Mouse (Mus musculus) C2C12 (cell line): ENCODE results near the gene Arhgef26. TPM values are rescaled to one million over a fixed set of nuclear protein-coding genes. Genes with fewer than 3 reads are reported as not detected.
A peak's percentile ranks its signal among the peaks of the same experiment; 100 is the strongest.

ENCODE experiments used
- H3K27me3 ChIP-seq: one replicate; pipeline ENCODE4 v1.6.1; 2011; ENCODE audit not compliant: control insufficient read depth, insufficient read depth, insufficient read length
- H3K36me3 ChIP-seq: one replicate; pipeline ENCODE4 v1.6.1; 2011; ENCODE audit not compliant: control insufficient read depth, insufficient read depth
- H3K4me3 ChIP-seq: one replicate; pipeline ENCODE4 v1.5.1; 2011; ENCODE audit warnings: mild to moderate bottlenecking, control low read depth; ENCODE audit not compliant: poor library complexity, insufficient read depth, severe bottlenecking
- H3K79me2 ChIP-seq: one replicate; pipeline ENCODE4 v1.6.1; 2011; ENCODE audit not compliant: control insufficient read depth, insufficient read depth
- H3K79me3 ChIP-seq: one replicate; pipeline ENCODE4 v1.6.1; 2011; ENCODE audit warnings: low read depth, control low read depth
- H3ac ChIP-seq: one replicate; pipeline ENCODE3; 2011; ENCODE audit warnings: low read depth; ENCODE audit not compliant: control insufficient read depth, insufficient read length
- CEBPB ChIP-seq: IDR thresholded peaks from one replicate; pipeline ENCODE4 v1.6.1; 2011; ENCODE audit warnings: low read depth, mild to moderate bottlenecking, control low read depth, moderate library complexity
- CTCF ChIP-seq: IDR thresholded peaks from one replicate; pipeline ENCODE4 v1.5.1; 2011; ENCODE audit not compliant: control insufficient read depth, insufficient read depth, insufficient read length
- FOSL1 ChIP-seq: IDR thresholded peaks from one replicate; pipeline ENCODE4 v1.8.0; 2011; ENCODE audit warnings: mild to moderate bottlenecking, low read length; ENCODE audit not compliant: poor library complexity, insufficient read depth, severe bottlenecking
- MAX ChIP-seq: IDR thresholded peaks from one replicate; pipeline ENCODE4 v1.6.1; 2011; ENCODE audit warnings: mild to moderate bottlenecking, control low read depth
- MYOD1 ChIP-seq: IDR thresholded peaks from one replicate; pipeline ENCODE4 v1.6.1; 2011; ENCODE audit warnings: low read depth; ENCODE audit not compliant: control insufficient read depth, insufficient read length
- MYOG ChIP-seq: IDR thresholded peaks from one replicate; pipeline ENCODE4 v1.6.1; 2011; ENCODE audit not compliant: control insufficient read depth, insufficient read length; ENCODE audit errors: extremely low read depth
- USF1 ChIP-seq: IDR thresholded peaks from one replicate; pipeline ENCODE4 v1.6.1; 2011; ENCODE audit warnings: low read depth, mild to moderate bottlenecking, control low read depth, moderate library complexity
- polyA plus RNA-seq: library from polyadenylated mRNA; unstranded; fragments of >200 nt; fragmentation: generic; extraction: Trizol; gene quantifications from one replicate; pipeline ENCODE4 v1.2.1, GENCODE M21; 2012; ENCODE audit warnings: missing spikeins

Gene Arhgef26
- polyA plus RNA-seq, 1 experiment, result 1.9 TPM

DNA sequence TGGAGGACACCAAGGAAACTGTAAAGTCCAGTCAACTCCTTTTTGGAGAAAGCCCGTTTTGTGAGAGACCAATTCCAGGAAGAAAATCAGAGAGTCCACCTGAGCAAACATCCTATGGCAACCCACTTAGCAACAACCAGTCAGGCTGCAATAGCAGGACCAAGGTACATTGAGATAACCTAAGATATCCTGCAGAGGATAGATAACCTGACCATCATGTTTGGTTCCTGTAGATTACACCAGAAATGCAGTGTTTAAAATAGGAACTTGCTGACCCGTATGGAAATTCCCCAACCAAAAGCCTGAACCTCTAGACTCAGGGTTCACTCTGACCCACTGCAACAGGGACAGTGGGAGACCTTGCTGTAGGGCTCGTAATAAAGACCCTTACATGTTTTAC, 126.1 kb downstream of the Arhgef26 start:
- no peak overlapping the region for H3K4me3 ChIP-seq
- no peaks in the 10 kb centered on the region for H3K79me2 ChIP-seq
- no peaks in the 10 kb centered on the region for H3K27me3 ChIP-seq
- no peaks in the 10 kb centered on the region for H3K79me3 ChIP-seq
- H3ac ChIP-seq, result no peak overlapping the region
- TF ChIP-seq CTCF (no peak), MYOG (no peak), CEBPB (no peak), USF1 (no peak), FOSL1 (no peak), MYOD1 (no peak)
- H3K36me3 ChIP-seq, result peaks cover 76% of the 10 kb centered on the region

GRCm38 (mm10) chr3:62470179-62470578, 132.0 kb downstream of the Arhgef26 start:
- H3K79me3 ChIP-seq, result no peaks in the 10 kb centered on the region

GRCm38 (mm10) chr3:62484340-62484739, 146.2 kb downstream of the Arhgef26 start:
- Histone ChIP-seq H3K79me2 (no peaks in the 10 kb centered on the region), H3K27me3 (no peaks in the 10 kb centered on the region), H3ac (no peak overlapping the region), H3K4me3 (no peak overlapping the region), H3K79me3 (no peaks in the 10 kb centered on the region), H3K36me3 (peaks cover 95% of the 10 kb centered on the region)
- no peak for TF ChIP-seq USF1
- TF ChIP-seq CEBPB, result no peak
- no peak for TF ChIP-seq FOSL1
- TF ChIP-seq MYOG, result no peak
- TF ChIP-seq CTCF, result no peak
- no peak for TF ChIP-seq MAX
- TF ChIP-seq MYOD1, result no peak

More at GRCm38 (mm10) chr3:62470179-62470578, 132.0 kb downstream of the Arhgef26 start:
- H3K79me2 ChIP-seq, result no peaks in the 10 kb centered on the region
- H3K36me3 ChIP-seq, result peaks cover 92% of the 10 kb centered on the region
- H3ac ChIP-seq, result no peak overlapping the region
- TF ChIP-seq MAX, result no peak
- no peak for TF ChIP-seq MYOD1
- TF ChIP-seq CTCF, result no peak
- no peak for TF ChIP-seq FOSL1
- TF ChIP-seq MYOG, result no peak
- TF ChIP-seq CEBPB, result no peak
- TF ChIP-seq USF1, result no peak
- no peak overlapping the region for H3K4me3 ChIP-seq
- H3K27me3 ChIP-seq, result no peaks in the 10 kb centered on the region

GRCm38 (mm10) chr3:62492568-62492967, 154.4 kb downstream of the Arhgef26 start:
- H3K36me3 ChIP-seq, result peaks cover 93% of the 10 kb centered on the region
- H3K79me3 ChIP-seq, result no peaks in the 10 kb centered on the region
- H3ac ChIP-seq, result no peak overlapping the region
- TF ChIP-seq MYOG (no peak), CEBPB (no peak), CTCF (no peak), MYOD1 (no peak), USF1 (no peak), MAX (no peak)
- no peak overlapping the region for H3K4me3 ChIP-seq
- no peaks in the 10 kb centered on the region for H3K27me3 ChIP-seq
- no peaks in the 10 kb centered on the region for H3K79me2 ChIP-seq

GRCm38 (mm10) chr3:62499327-62499726, 161.2 kb downstream of the Arhgef26 start:
- Histone ChIP-seq H3K36me3 (peaks cover 71% of the 10 kb centered on the region), H3ac (no peak overlapping the region), H3K79me3 (peaks cover 9% of the 10 kb centered on the region), H3K27me3 (no peaks in the 10 kb centered on the region), H3K79me2 (peaks cover 14% of the 10 kb centered on the region), H3K4me3 (no peak overlapping the region)
- TF ChIP-seq MYOD1, result no peak
- no peak for TF ChIP-seq MAX
- no peak for TF ChIP-seq CTCF
- no peak for TF ChIP-seq FOSL1
- no peak for TF ChIP-seq MYOG
- no peak for TF ChIP-seq USF1
- no peak for TF ChIP-seq CEBPB

- Histone ChIP-seq H3ac (peak overlapping the region; percentile 19), H3K27me3 (no peaks in the 10 kb centered on the region), H3K79me2 (peaks cover 38% of the 10 kb centered on the region), H3K79me3 (peaks cover 31% of the 10 kb centered on the region), H3K36me3 (peaks cover 17% of the 10 kb centered on the region), H3K4me3 (peak overlapping the region; percentile 67)
- TF ChIP-seq FOSL1 (no peak), MAX (no peak)
Observed at GRCm38 (mm10) chr3:62505166-62505900, 167.2 kb downstream of the Arhgef26 start.
